Mouse (Mus musculus): ENCODE data around the gene Fgfr2.

DNA sequence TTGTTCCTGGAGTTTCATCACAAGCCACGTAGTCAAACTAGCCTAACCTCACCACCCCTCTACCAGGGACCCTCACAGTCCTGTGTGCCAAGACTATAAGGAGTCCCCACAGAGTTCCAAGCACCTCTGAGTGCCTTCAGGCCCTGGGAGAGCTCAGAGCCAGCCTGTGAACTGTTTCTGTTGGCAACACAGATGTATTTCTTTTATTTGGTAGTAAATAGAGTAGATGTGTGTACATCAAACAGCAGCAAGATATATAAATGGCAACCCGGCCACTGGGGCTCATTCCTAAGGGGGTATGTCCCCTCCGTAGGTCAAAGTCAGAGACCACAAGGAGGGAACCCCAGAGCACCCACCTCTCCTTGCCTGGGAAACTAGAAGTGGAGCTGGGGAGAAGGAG, 1574.7 kb downstream of the Fgfr2 start, which contains the start of gene Hmx2:
- TF ChIP-seq CTCF (IDR thresholded peaks at IDR 0.05; ENCODE audit: low read depth) (no peak), EP300 (IDR thresholded peaks at IDR 0.05; ENCODE audit: low read depth) (no peak)

All from liver, postnatal 0 days (tissue).